Mouse (Mus musculus) forebrain, embryonic 13.5 days (tissue): ENCODE data around the gene Trpc4ap. TPM values are rescaled to one million over a fixed set of nuclear protein-coding genes. Genes with fewer than 3 reads are reported as not detected.

Source experiments
- ATAC-seq: fragments of 200-750 bp; cut with Nextera tagmentation; 2 replicates; pipeline ENCODE4 v1.8.0; 2017
- H3K27ac ChIP-seq: fragments of 300-500 bp; sonication (generic); 2 replicates; pipeline ENCODE4 v1.5.1; 2015; ENCODE audit warnings: inconsistent platforms, mild to moderate bottlenecking, moderate library complexity
- H3K27me3 ChIP-seq: fragments of 300-500 bp; sonication (generic); 2 replicates; pipeline ENCODE4 v1.6.1; 2015; ENCODE audit warnings: mild to moderate bottlenecking, inconsistent platforms
- H3K36me3 ChIP-seq: fragments of 300-500 bp; sonication (generic); 2 replicates; pipeline ENCODE4 v1.6.1; 2015; ENCODE audit warnings: mild to moderate bottlenecking, inconsistent platforms; ENCODE audit not compliant: poor library complexity, severe bottlenecking
- H3K4me1 ChIP-seq: fragments of 300-500 bp; sonication (generic); 2 replicates; pipeline ENCODE4 v1.6.1; 2015; ENCODE audit warnings: inconsistent platforms
- H3K4me2 ChIP-seq: fragments of 300-500 bp; sonication (generic); 2 replicates; pipeline ENCODE4 v1.6.1; 2015; ENCODE audit warnings: inconsistent platforms, mild to moderate bottlenecking, moderate library complexity
- H3K4me3 ChIP-seq: fragments of 300-500 bp; sonication (generic); 2 replicates; pipeline ENCODE4 v1.5.1; 2015; ENCODE audit warnings: mild to moderate bottlenecking, inconsistent platforms
- H3K9ac ChIP-seq: fragments of 300-500 bp; sonication (generic); 2 replicates; pipeline ENCODE4 v1.6.1; 2015; ENCODE audit warnings: mild to moderate bottlenecking, inconsistent platforms
- H3K9me3 ChIP-seq: fragments of 300-500 bp; sonication (generic); replicated peaks from 2 replicates; pipeline ENCODE4 v1.6.1; 2016; ENCODE audit warnings: inconsistent platforms
- WGBS: fragments of 180-500 bp; shearing (Covaris S2); methylation state at CpG from one replicate; pipeline ENCODE4 v1.1.7; 2015; 5-methylcytosine and 5-hydroxymethylcytosine counted together
- polyA plus RNA-seq: library from polyadenylated mRNA; unstranded; fragments of >200 nt; fragmentation: Nextera tagmentation; extraction: Ambion mirVana; gene quantifications from 2 replicates; pipeline ENCODE4 v1.2.1, GENCODE M21; 2015

Gene Trpc4ap
- polyA plus RNA-seq, 1 experiment from 2014 or later = 142 TPM

DNA sequence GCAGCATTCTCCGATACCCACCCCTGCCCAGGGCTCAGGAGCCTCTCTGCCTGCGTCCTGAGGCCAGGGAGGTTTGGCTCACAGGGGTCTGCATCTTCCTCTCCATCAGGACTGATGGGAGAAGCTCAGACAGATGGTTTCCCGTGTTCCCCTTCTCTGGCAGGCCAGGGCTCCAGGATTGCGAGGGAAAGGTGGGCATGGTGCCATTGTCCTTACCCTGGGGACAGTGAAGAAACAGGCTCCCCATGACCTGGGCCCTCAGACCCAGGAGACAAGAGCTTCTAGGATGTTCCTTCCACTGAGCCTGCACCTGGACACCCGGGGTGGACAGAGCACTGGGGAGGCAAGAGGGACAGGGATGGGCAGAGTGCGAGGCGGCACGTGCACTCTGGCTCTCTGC, 57.6 kb downstream of the Trpc4ap start:
- Histone ChIP-seq H3K36me3 (peaks cover 82% of the 10 kb centered on the region), H3K4me2 (no peak overlapping the region), H3K27ac (no peak overlapping the region), H3K4me1 (peaks cover 20% of the 10 kb centered on the region), H3K4me3 (no peak overlapping the region), H3K27me3 (peaks cover 39% of the 10 kb centered on the region), H3K9ac (no peak overlapping the region), H3K9me3 (no peaks in the 10 kb centered on the region)
- WGBS = 95% methylated on average over 8 of the region's 8 CpGs
- ATAC-seq = no peak

DNA sequence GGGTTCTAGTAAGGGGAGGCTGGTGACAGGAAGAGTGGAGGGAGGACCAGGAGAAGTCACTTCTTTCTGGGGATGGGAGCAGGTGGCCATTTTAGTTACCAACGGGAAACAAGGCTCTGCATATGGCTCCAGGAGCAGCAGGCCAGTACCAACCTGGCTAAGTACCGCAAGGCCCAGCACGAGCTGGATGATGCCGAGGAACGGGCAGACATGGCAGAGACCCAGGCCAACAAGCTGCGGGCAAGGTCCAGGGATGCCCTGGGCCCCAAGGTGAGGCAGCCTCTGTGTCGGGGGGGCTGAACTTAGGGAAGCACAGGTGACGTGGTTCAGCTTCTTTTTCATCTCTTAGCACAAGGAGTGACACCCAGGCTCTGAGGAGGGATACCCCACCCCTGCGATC, 58.5 kb downstream of the Trpc4ap start:
- Histone ChIP-seq H3K36me3 (peaks cover 75% of the 10 kb centered on the region), H3K27ac (no peak overlapping the region), H3K9me3 (no peaks in the 10 kb centered on the region), H3K4me3 (no peak overlapping the region), H3K9ac (no peak overlapping the region), H3K4me1 (peaks cover 28% of the 10 kb centered on the region), H3K4me2 (no peak overlapping the region), H3K27me3 (peaks cover 46% of the 10 kb centered on the region)
- no peak for ATAC-seq
- WGBS = 88% methylated on average over 9 of the region's 9 CpGs

DNA sequence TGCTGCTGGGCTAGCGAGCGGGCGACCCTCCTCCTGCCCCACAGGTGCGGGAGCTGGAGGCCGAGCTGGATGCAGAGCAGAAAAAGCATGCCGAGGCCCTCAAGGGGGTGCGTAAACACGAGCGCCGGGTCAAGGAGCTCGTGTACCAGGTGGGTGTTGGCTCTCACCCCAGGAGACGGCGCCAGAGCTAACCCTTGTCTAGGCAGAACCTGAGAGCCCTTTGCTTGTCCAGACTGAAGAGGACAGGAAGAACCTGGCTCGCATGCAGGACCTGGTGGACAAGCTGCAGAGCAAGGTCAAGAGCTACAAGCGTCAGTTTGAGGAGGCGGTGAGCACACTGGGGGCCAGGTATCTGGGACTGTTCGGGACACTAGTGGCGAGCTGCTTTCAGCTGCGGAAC, 59.1 kb downstream of the Trpc4ap start:
- H3K27me3 ChIP-seq = peaks cover 52% of the 10 kb centered on the region
- no peaks in the 10 kb centered on the region for H3K9me3 ChIP-seq
- H3K36me3 ChIP-seq = peaks cover 69% of the 10 kb centered on the region
- H3K9ac ChIP-seq = no peak overlapping the region
- H3K4me3 ChIP-seq = no peak overlapping the region
- H3K27ac ChIP-seq = no peak overlapping the region
- peaks cover 28% of the 10 kb centered on the region for H3K4me1 ChIP-seq
- 66% methylated on average over 19 of the region's 19 CpGs for WGBS
- ATAC-seq = no peak
- no peak overlapping the region for H3K4me2 ChIP-seq

DNA sequence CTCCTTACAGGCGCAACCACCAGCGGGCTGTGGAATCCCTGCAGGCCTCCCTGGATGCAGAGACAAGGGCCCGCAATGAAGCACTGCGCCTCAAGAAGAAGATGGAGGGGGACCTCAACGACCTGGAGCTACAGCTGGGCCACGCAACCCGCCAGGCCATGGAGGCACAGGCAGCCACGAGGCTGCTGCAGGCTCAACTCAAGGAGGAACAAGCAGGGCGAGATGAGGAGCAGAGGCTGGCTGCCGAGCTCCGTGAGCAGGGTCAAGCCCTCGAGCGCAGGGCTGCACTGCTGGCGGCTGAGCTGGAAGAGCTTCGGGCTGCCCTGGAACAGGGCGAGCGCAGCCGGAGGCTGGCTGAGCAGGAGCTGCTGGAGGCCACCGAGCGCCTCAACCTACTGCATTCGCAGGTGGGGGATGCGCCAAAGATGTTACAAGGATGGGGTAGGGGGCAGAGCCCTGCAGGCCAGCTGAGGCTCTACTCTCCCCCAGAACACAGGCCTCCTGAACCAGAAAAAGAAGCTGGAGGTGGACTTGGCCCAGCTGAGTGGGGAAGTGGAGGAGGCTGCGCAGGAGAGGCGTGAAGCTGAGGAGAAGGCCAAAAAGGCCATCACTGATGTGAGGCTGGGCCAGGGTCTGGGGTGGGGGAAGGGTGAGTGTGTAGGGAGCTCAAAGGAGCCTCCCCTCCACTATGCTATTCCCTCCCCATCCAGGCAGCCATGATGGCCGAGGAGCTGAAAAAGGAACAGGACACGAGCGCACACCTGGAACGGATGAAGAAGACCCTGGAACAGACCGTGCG, 59.8 kb downstream of the Trpc4ap start:
- H3K27ac ChIP-seq = no peak overlapping the region
- no peak overlapping the region for H3K4me2 ChIP-seq
- 71% methylated on average over 30 of the region's 30 CpGs for WGBS
- no peak for ATAC-seq
- no peak overlapping the region for H3K9ac ChIP-seq
- no peaks in the 10 kb centered on the region for H3K9me3 ChIP-seq
- peaks cover 61% of the 10 kb centered on the region for H3K36me3 ChIP-seq
- peaks cover 60% of the 10 kb centered on the region for H3K27me3 ChIP-seq
- no peak overlapping the region for H3K4me3 ChIP-seq
- H3K4me1 ChIP-seq = peaks cover 28% of the 10 kb centered on the region

- Histone ChIP-seq H3K27ac (no peak overlapping the region), H3K9me3 (no peaks in the 10 kb centered on the region), H3K4me1 (peaks cover 28% of the 10 kb centered on the region), H3K4me2 (no peak overlapping the region; the same call in 1 of the 2 replicates), H3K4me3 (no peak overlapping the region), H3K27me3 (peaks cover 62% of the 10 kb centered on the region), H3K36me3 (peaks cover 46% of the 10 kb centered on the region), H3K9ac (peak overlapping the region; percentile 12; the same call in 1 of the 2 replicates)
- ATAC-seq = no peak
- 17% methylated on average over 43 of the region's 43 CpGs for WGBS
Observed at GRCm38 (mm10) chr2:155630590-155631416, 61.4 kb downstream of the Trpc4ap start.

DNA sequence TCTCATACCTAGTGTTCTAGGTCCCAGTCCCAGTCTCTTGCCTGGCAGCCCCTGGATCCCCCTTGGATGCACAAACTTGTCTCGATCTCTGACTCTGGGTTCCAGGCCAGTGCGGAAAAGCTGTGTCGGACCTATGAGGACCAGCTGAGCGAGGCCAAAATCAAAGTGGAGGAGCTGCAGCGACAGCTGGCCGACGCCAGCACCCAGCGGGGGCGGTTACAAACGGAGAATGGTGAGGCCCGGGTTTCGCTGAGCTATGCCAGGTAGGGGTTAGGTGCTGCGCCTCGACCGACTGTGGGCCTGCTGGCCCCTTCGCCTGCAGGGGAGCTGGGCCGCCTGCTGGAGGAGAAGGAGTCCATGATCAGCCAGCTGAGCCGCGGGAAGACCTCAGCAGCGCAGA, 62.0 kb downstream of the Trpc4ap start:
- WGBS = 23% methylated on average over 20 of the region's 20 CpGs
- Histone ChIP-seq H3K9ac (no peak overlapping the region; the same call in 1 of the 2 replicates), H3K4me3 (no peak overlapping the region), H3K4me2 (no peak overlapping the region; the same call in 1 of the 2 replicates), H3K36me3 (peaks cover 39% of the 10 kb centered on the region), H3K27me3 (peaks cover 62% of the 10 kb centered on the region), H3K27ac (no peak overlapping the region), H3K9me3 (no peaks in the 10 kb centered on the region), H3K4me1 (peaks cover 28% of the 10 kb centered on the region)
- ATAC-seq = no peak

GRCm38 (mm10) chr2:155629231-155629661, 62.9 kb downstream of the Trpc4ap start:
- WGBS = 2% methylated on average over 32 of the region's 35 CpGs
- H3K36me3 ChIP-seq = peaks cover 30% of the 10 kb centered on the region
- peaks cover 28% of the 10 kb centered on the region for H3K4me1 ChIP-seq
- H3K27ac ChIP-seq = no peak overlapping the region
- ATAC-seq = peak; percentile 65
- H3K4me2 ChIP-seq = peak overlapping the region; percentile 83
- H3K4me3 ChIP-seq = peak overlapping the region; percentile 38
- H3K9me3 ChIP-seq = no peaks in the 10 kb centered on the region
- H3K27me3 ChIP-seq = peaks cover 62% of the 10 kb centered on the region
- peak overlapping the region; percentile 60 for H3K9ac ChIP-seq

GRCm38 (mm10) chr2:155628519-155628918, 63.7 kb downstream of the Trpc4ap start:
- H3K4me3 ChIP-seq = no peak overlapping the region
- H3K4me1 ChIP-seq = peaks cover 28% of the 10 kb centered on the region
- no peaks in the 10 kb centered on the region for H3K9me3 ChIP-seq
- H3K4me2 ChIP-seq = peak overlapping the region; percentile 83; the same call in 1 of the 2 replicates
- no peak for ATAC-seq
- peaks cover 62% of the 10 kb centered on the region for H3K27me3 ChIP-seq
- 77% methylated on average over 13 of the region's 13 CpGs for WGBS
- peaks cover 23% of the 10 kb centered on the region for H3K36me3 ChIP-seq
- peak overlapping the region; percentile 60; the same call in 1 of the 2 replicates for H3K9ac ChIP-seq
- H3K27ac ChIP-seq = no peak overlapping the region

- no peaks in the 10 kb centered on the region for H3K9me3 ChIP-seq
- H3K9ac ChIP-seq = no peak overlapping the region
- H3K36me3 ChIP-seq = peaks cover 19% of the 10 kb centered on the region
- no peak overlapping the region for H3K4me3 ChIP-seq
- H3K27ac ChIP-seq = no peak overlapping the region
- peaks cover 58% of the 10 kb centered on the region for H3K27me3 ChIP-seq
- WGBS = 88% methylated on average over 9 of the region's 9 CpGs
- H3K4me2 ChIP-seq = no peak overlapping the region
- peaks cover 28% of the 10 kb centered on the region for H3K4me1 ChIP-seq
- no peak for ATAC-seq
Observed at GRCm38 (mm10) chr2:155628112-155628511, 64.1 kb downstream of the Trpc4ap start.

DNA sequence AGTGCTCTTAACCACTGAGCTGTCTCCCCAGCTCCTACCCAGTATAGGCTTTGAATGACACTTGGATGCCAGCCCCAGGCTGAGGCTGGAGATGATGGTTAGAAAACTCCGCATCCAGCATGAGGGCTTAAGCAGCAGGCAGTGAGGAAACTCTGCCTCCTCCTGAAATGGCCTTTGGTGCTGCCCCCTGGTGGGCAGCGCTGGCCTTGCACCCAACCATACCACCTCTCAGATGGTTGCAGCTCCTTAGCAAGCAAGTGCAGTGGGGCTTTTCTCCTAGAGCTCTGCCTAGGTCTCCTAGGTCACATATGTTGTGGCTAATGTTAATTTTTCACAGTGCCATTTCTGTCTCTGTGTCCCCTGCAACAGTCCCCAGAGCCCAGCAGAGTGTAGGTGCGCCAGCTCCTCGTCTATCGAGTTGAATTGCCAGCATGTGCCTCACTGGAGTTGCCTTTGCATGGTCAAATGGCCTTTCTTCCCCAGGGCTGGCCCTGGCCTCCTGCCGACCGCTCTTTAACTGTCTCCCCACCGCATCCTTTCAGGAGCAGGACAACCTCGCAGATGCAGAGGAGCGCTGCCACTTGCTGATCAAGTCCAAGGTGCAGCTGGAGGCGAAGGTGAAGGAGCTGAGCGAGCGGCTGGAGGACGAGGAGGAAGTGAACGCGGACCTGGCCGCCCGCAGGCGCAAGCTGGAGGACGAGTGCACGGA, 65.0 kb downstream of the Trpc4ap start:
- Histone ChIP-seq H3K4me3 (no peak overlapping the region), H3K4me2 (no peak overlapping the region), H3K36me3 (peaks cover 9% of the 10 kb centered on the region), H3K4me1 (peaks cover 28% of the 10 kb centered on the region), H3K27ac (no peak overlapping the region), H3K9me3 (no peaks in the 10 kb centered on the region), H3K27me3 (peaks cover 49% of the 10 kb centered on the region), H3K9ac (no peak overlapping the region)
- no peak for ATAC-seq
- 41% methylated on average over 21 of the region's 21 CpGs for WGBS

DNA sequence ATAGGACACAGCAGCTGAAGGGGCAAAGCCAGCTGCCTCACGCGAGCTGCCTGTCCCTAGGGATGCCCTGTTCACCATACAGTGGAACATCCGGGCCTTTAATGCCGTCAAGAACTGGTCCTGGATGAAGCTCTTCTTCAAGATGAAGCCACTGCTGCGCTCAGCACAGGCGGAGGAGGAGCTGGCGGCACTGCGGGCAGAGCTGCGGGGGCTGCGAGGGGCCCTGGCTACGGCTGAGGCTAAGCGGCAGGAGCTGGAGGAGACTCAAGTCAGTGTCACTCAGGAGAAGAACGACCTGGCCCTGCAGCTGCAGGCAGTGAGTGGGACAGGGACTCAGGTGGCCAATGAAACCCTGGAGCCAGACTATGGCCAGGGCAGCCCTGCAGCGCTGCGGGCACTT, 65.9 kb downstream of the Trpc4ap start:
- H3K4me2 ChIP-seq = no peak overlapping the region
- ATAC-seq = no peak
- peaks cover 24% of the 10 kb centered on the region for H3K4me1 ChIP-seq
- H3K4me3 ChIP-seq = no peak overlapping the region
- H3K27ac ChIP-seq = no peak overlapping the region
- H3K36me3 ChIP-seq = peaks cover under 1% of the 10 kb centered on the region; the same call in 1 of the 2 replicates
- no peaks in the 10 kb centered on the region for H3K9me3 ChIP-seq
- H3K27me3 ChIP-seq = peaks cover 40% of the 10 kb centered on the region
- H3K9ac ChIP-seq = no peak overlapping the region
- WGBS = 52% methylated on average over 15 of the region's 15 CpGs
